Mouse (Mus musculus) MN1 (cell line): ENCODE measurements around the gene 0610010K14Rik.

Source experiments
- DNase-seq: peaks from one replicate; pipeline ENCODE4 v3.0.0-alpha.2; 2016; ENCODE audit warnings: low spot score

The 0610010K14Rik gene

GRCm38 (mm10) chr11:70237457-70238167 is at the start of gene 0610010K14Rik:
Gene 0610010K14Rik (minus strand): TSS chr11:70237914.
- peak; percentile 98 for DNase-seq

GRCm38 (mm10) chr11:70285686-70286085 is 48.0 kb upstream of the 0610010K14Rik start:
- DNase-seq = no peak

- DNase-seq = no peak
These were observed 47.0 kb upstream of the 0610010K14Rik start for GRCm38 (mm10) chr11:70284757-70285156.

- no peak for DNase-seq
These were observed 46.0 kb upstream of the 0610010K14Rik start for GRCm38 (mm10) chr11:70283666-70284065.

GRCm38 (mm10) chr11:70280441-70280840 is 42.7 kb upstream of the 0610010K14Rik start:
- DNase-seq = no peak

GRCm38 (mm10) chr11:70278961-70279360 is 41.2 kb upstream of the 0610010K14Rik start:
- no peak for DNase-seq

GRCm38 (mm10) chr11:70271641-70272040 is 33.9 kb upstream of the 0610010K14Rik start:
- no peak for DNase-seq

- DNase-seq = no peak
These were observed 28.7 kb upstream of the 0610010K14Rik start for GRCm38 (mm10) chr11:70266405-70266804.

- no peak for DNase-seq
These were observed 28.1 kb upstream of the 0610010K14Rik start for GRCm38 (mm10) chr11:70265819-70266218.

GRCm38 (mm10) chr11:70265252-70265651 is 27.5 kb upstream of the 0610010K14Rik start:
- DNase-seq = no peak

- DNase-seq = no peak
These were observed 21.3 kb upstream of the 0610010K14Rik start for GRCm38 (mm10) chr11:70259035-70259434.

GRCm38 (mm10) chr11:70254931-70255531 is 17.3 kb upstream of the 0610010K14Rik start, which contains the start of gene Alox12:
Gene Alox12 (minus strand): TSS chr11:70255353.
- DNase-seq = no peak

GRCm38 (mm10) chr11:70254337-70254736 is 16.6 kb upstream of the 0610010K14Rik start:
- no peak for DNase-seq

- DNase-seq = no peak
These were observed 14.1 kb upstream of the 0610010K14Rik start for GRCm38 (mm10) chr11:70251853-70252252.

GRCm38 (mm10) chr11:70250150-70250549 is 12.4 kb upstream of the 0610010K14Rik start:
- no peak for DNase-seq

- peak; percentile 45 for DNase-seq
These were observed 9.6 kb upstream of the 0610010K14Rik start for GRCm38 (mm10) chr11:70247136-70247845.

GRCm38 (mm10) chr11:70242591-70242990 is 4.9 kb upstream of the 0610010K14Rik start:
- no peak for DNase-seq

GRCm38 (mm10) chr11:70239541-70240279 is 2.0 kb upstream of the 0610010K14Rik start, which contains the start of the genes Gm21988 and Rnasek:
Gene Gm21988 (minus strand): TSS chr11:70239830.
Gene Rnasek (minus strand): TSS chr11:70239842.
- peak; percentile 87 for DNase-seq

GRCm38 (mm10) chr11:70238591-70239440 is 1.1 kb upstream of the 0610010K14Rik start:
- peak; percentile 62 for DNase-seq

GRCm38 (mm10) chr11:70236717-70237116 is 997 bp downstream of the 0610010K14Rik start:
- DNase-seq = no peak
